Mouse (Mus musculus): ENCODE results near the gene Cyb5d1. TPM values are rescaled to one million over a fixed set of nuclear protein-coding genes. Genes with fewer than 3 reads are reported as not detected.

Gene Cyb5d1
- polyA plus RNA-seq, 1 experiment from 2014 or later, result 16.6 TPM

DNA sequence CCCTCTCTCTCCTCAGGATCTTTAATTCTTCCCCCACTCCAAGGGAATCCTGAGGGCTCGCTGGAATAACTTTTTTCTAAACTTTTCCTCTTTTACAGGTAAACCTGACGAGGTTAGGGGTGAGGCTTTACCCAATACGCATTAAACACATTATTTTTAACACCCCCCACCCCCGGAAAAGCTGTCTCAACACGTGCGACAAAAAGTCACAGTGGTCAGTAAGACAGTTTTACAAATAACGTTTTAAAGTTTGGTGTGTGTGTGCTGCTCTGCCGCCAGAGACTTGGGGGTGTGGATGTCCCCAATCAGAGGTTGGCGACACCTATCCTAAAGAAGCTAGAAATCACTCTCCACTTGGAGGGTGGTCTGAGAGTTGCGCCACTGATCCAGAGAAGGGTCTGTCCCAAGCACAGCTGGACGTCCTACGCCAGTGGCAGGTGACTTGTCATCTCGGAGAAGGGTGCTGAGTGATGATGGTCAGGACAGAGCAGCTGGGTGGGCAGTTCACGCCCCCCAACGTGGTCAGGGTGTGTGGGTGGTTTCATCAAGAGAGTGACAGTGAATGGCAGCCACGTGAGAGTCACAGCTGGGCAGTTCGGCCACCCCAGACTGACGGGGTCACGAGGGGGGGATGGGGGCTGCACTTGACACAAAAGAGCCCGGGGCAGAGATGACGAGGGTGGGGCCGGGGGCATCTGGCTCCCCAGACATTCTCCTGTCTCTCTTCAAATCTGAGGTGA lies 27.6 kb downstream of the Cyb5d1 start:
- peak; percentile 22 for ATAC-seq (replicated peaks; ENCODE audit: low FRiP score, low read depth)
- Histone ChIP-seq H3K9me3 (replicated peaks; ENCODE audit: low read length) (no peaks in the 10 kb centered on the region), H3K27ac (peak overlapping the region; percentile 100), H3K9ac (ENCODE audit: low read depth, low read length) (peak overlapping the region; percentile 100), H3K4me1 (replicated peaks; ENCODE audit: insufficient read depth, low read length) (peaks cover 41% of the 10 kb centered on the region), H3K36me3 (ENCODE audit: insufficient read depth, low read length) (peaks cover 2% of the 10 kb centered on the region; the same call in 1 of the 2 replicates), H3K27me3 (ENCODE audit: insufficient read depth, low read length) (no peaks in the 10 kb centered on the region), H3K4me2 (ENCODE audit: low read length) (peak overlapping the region; percentile 89), H3K4me3 (replicated peaks; ENCODE audit: low read depth, low read length) (peak overlapping the region; percentile 99)
- peak; percentile 54 for DNase-seq (ENCODE audit: low spot score)
- TF ChIP-seq CTCF (IDR thresholded peaks at IDR 0.05; ENCODE audit: low read depth), result no peak
- WGBS, result 1% methylated on average over 22 of the region's 22 CpGs

DNA sequence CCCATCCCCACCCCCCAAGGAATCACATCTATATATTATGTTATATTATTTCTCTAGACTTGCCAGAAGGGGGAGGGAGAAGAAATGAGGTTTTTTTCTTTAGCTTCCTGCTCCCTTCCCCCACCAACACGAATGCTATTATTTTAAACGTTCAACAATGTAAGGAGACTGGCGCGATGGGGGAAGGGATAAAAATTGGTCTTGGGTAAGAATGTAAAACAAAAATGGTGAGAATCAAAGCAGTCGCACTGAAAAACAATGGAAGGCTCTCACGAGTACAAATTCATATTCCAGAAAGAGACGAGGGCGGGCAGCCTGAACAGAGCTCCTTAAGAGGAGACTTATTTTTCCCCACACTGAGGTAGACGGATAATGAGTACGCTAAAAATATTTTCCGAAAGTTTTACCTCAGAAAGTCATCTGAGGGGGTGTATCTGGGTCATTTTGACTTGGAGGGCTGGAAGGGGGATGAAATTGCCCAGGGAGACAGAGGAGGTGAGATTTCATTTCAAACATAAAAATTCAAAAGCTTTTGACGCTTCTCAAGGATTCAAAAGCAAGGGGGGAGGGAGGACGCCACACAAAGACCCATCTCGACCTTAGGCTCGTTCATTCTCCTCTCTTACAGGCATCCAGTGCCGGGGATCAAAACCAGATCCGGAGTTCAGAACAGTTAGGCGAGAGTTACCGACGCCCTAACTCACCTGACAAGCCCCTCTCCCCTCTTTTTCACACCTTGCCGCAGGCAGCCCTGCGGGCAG lies 28.4 kb downstream of the Cyb5d1 start:
- Histone ChIP-seq H3K9me3 (replicated peaks; ENCODE audit: low read length) (no peaks in the 10 kb centered on the region), H3K27ac (peak overlapping the region; percentile 100), H3K27me3 (ENCODE audit: insufficient read depth, low read length) (no peaks in the 10 kb centered on the region), H3K36me3 (ENCODE audit: insufficient read depth, low read length) (peaks cover 8% of the 10 kb centered on the region; the same call in 1 of the 2 replicates), H3K4me2 (ENCODE audit: low read length) (peak overlapping the region; percentile 89), H3K9ac (ENCODE audit: low read depth, low read length) (peak overlapping the region; percentile 100), H3K4me1 (replicated peaks; ENCODE audit: insufficient read depth, low read length) (peaks cover 38% of the 10 kb centered on the region), H3K4me3 (replicated peaks; ENCODE audit: low read depth, low read length) (peak overlapping the region; percentile 99)
- peak; percentile 22; the same call in 1 of the 2 replicates for TF ChIP-seq CTCF (IDR thresholded peaks at IDR 0.05; ENCODE audit: low read depth)
- ATAC-seq (replicated peaks; ENCODE audit: low FRiP score, low read depth), result no peak
- DNase-seq (ENCODE audit: low spot score), result peak; percentile 57
- 1% methylated on average over 22 of the region's 22 CpGs for WGBS

DNA sequence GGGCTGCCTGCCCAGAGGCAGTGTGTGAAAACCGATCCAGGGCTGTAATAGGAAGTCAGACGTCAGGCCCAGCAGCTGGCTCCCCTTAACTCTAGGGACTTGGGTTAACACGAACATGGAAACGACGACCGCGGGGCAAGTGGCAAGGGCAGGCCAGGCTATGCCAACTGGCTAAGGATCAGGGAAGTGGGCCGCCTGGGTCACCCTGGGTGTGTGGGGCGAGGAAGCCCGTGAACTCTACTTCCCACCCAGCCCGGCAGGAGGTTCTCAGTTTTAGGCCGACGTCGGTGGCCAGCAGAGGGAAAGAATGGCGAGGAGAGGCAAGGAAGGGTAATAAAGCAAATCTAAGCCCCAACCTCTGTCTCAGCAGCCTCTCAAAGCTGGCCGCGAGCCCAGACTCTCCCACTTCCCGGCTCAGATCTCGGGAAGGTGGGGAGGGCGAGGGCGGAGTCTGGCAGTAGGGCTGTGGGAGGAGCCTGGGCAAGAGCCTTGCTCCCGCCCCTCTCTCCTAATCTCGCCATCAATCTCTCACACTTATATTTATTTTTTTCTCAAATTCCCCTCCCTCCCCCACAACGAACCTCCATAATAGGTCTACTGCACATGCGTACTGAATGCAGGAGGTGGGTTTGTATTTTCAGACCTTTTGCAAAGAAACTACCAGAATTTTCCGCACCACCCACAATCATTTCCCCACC lies 29.1 kb downstream of the Cyb5d1 start:
- H3K4me3 ChIP-seq (replicated peaks; ENCODE audit: low read depth, low read length), result peak overlapping the region; percentile 99
- peak overlapping the region; percentile 89 for H3K4me2 ChIP-seq (ENCODE audit: low read length)
- peak overlapping the region; percentile 100 for H3K27ac ChIP-seq
- peak overlapping the region; percentile 61 for H3K9ac ChIP-seq (ENCODE audit: low read depth, low read length)
- H3K27me3 ChIP-seq (ENCODE audit: insufficient read depth, low read length), result no peaks in the 10 kb centered on the region
- peak; percentile 100 for DNase-seq (ENCODE audit: low spot score)
- peak; percentile 20 for TF ChIP-seq CTCF (IDR thresholded peaks at IDR 0.05; ENCODE audit: low read depth)
- no peaks in the 10 kb centered on the region for H3K9me3 ChIP-seq (replicated peaks; ENCODE audit: low read length)
- H3K36me3 ChIP-seq (ENCODE audit: insufficient read depth, low read length), result peaks cover 15% of the 10 kb centered on the region
- H3K4me1 ChIP-seq (replicated peaks; ENCODE audit: insufficient read depth, low read length), result peaks cover 31% of the 10 kb centered on the region
- peak; percentile 72 for ATAC-seq (replicated peaks; ENCODE audit: low FRiP score, low read depth)
- under 1% methylated on average over 26 of the region's 26 CpGs for WGBS

DNA sequence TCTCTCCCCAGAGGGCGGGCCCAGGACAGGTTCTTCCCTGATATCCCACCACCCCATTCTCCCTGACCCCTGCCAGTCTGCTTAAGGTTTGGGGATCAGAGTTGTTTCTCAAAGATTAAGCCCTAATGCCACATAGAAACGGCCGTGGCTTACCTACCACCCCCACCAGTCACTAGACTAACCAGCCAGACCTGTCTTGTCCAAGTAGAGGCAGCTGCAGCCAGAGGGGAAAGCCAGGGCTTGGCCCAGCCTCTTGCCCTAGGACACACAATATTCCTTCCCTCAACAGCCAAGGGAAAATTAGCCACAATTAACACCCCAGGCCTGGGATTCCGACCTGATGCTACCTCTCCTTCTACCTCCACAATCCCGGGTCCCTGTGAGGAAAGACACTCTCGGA lies 29.7 kb downstream of the Cyb5d1 start:
- Histone ChIP-seq H3K27me3 (ENCODE audit: insufficient read depth, low read length) (no peaks in the 10 kb centered on the region), H3K36me3 (ENCODE audit: insufficient read depth, low read length) (peaks cover 21% of the 10 kb centered on the region), H3K9me3 (replicated peaks; ENCODE audit: low read length) (no peaks in the 10 kb centered on the region), H3K9ac (ENCODE audit: low read depth, low read length) (peak overlapping the region; percentile 61), H3K27ac (peak overlapping the region; percentile 100), H3K4me2 (ENCODE audit: low read length) (peak overlapping the region; percentile 89), H3K4me3 (replicated peaks; ENCODE audit: low read depth, low read length) (peak overlapping the region; percentile 99), H3K4me1 (replicated peaks; ENCODE audit: insufficient read depth, low read length) (peaks cover 26% of the 10 kb centered on the region)
- ATAC-seq (replicated peaks; ENCODE audit: low FRiP score, low read depth) (no peak), DNase-seq (ENCODE audit: low spot score) (no peak)
- no peak for TF ChIP-seq CTCF (IDR thresholded peaks at IDR 0.05; ENCODE audit: low read depth)
- WGBS, result 13% methylated on average over 6 of the region's 6 CpGs

DNA sequence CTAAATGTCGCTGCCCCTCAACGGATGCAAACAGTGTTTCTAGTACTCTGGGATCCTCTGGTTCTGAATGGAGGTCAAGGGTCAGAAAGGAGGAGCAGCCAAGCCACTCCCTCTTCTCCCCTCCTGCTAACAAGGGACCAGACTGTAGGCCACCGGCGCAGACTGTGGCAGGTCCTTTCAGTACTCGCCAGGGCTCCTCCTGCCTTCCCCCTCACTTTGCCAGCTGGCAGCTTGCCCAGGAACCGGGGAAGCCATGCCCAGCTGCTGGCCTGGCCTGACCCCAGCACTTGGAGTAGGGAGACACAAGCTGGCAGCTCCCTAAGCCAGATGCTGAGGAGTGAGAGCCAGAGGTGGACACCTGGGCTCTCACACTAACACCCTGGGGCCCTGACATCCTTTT lies 30.5 kb downstream of the Cyb5d1 start:
- 0% methylated on average over 6 of the region's 6 CpGs for WGBS
- peak overlapping the region; percentile 61 for H3K9ac ChIP-seq (ENCODE audit: low read depth, low read length)
- peak overlapping the region; percentile 89 for H3K4me2 ChIP-seq (ENCODE audit: low read length)
- DNase-seq (ENCODE audit: low spot score) (peak; percentile 95), ATAC-seq (replicated peaks; ENCODE audit: low FRiP score, low read depth) (peak; percentile 61)
- peak overlapping the region; percentile 100 for H3K27ac ChIP-seq
- H3K36me3 ChIP-seq (ENCODE audit: insufficient read depth, low read length), result peaks cover 29% of the 10 kb centered on the region
- peaks cover 26% of the 10 kb centered on the region for H3K4me1 ChIP-seq (replicated peaks; ENCODE audit: insufficient read depth, low read length)
- no peaks in the 10 kb centered on the region for H3K9me3 ChIP-seq (replicated peaks; ENCODE audit: low read length)
- H3K27me3 ChIP-seq (ENCODE audit: insufficient read depth, low read length), result no peaks in the 10 kb centered on the region
- peak overlapping the region; percentile 20; the same call in 1 of the 2 replicates for H3K4me3 ChIP-seq (replicated peaks; ENCODE audit: low read depth, low read length)
- TF ChIP-seq CTCF (IDR thresholded peaks at IDR 0.05; ENCODE audit: low read depth), result no peak

DNA sequence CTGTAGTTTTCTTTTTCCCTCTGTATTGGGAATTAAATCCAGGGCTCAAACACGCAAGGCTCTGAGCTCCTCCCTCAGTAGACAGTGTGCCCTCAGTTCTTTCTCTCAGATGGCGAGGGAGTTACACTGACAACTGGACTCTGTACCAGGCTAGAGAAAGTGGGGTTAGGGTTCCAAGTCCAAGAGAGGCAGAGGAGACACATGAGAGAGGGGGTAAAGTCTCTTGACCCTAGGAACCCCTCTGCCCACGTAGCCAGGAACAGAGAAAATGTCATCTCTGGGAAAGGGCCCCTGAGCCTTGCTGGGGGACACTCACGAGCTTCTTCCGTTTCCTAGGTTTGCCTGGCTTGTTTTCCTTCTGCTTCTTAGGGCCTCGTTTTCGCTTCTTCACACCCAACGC lies 31.1 kb downstream of the Cyb5d1 start:
- H3K9ac ChIP-seq (ENCODE audit: low read depth, low read length), result 0 out of 2 replicates have a peak overlapping the region, but pooled peaks have one; percentile 18
- no peak for DNase-seq (ENCODE audit: low spot score)
- H3K4me1 ChIP-seq (replicated peaks; ENCODE audit: insufficient read depth, low read length), result peaks cover 26% of the 10 kb centered on the region
- H3K9me3 ChIP-seq (replicated peaks; ENCODE audit: low read length), result no peaks in the 10 kb centered on the region
- peak overlapping the region; percentile 89 for H3K4me2 ChIP-seq (ENCODE audit: low read length)
- peaks cover 34% of the 10 kb centered on the region for H3K36me3 ChIP-seq (ENCODE audit: insufficient read depth, low read length)
- peak overlapping the region; percentile 20; the same call in 1 of the 2 replicates for H3K4me3 ChIP-seq (replicated peaks; ENCODE audit: low read depth, low read length)
- no peak for ATAC-seq (replicated peaks; ENCODE audit: low FRiP score, low read depth)
- 27% methylated on average over 8 of the region's 8 CpGs for WGBS
- peak overlapping the region; percentile 100 for H3K27ac ChIP-seq
- H3K27me3 ChIP-seq (ENCODE audit: insufficient read depth, low read length), result no peaks in the 10 kb centered on the region
- TF ChIP-seq CTCF (IDR thresholded peaks at IDR 0.05; ENCODE audit: low read depth), result no peak
